Mouse (Mus musculus) c-Kit-positive CD71-negative TER-119-negative erythroid progenitor cells, embryonic 14.5 days (primary cell): ENCODE results near the gene Bcl7a.

Source experiments
- DNase-seq: peaks from one replicate; pipeline ENCODE4 v3.0.0-alpha.2; 2013; ENCODE audit warnings: low read depth

Gene Bcl7a

DNA sequence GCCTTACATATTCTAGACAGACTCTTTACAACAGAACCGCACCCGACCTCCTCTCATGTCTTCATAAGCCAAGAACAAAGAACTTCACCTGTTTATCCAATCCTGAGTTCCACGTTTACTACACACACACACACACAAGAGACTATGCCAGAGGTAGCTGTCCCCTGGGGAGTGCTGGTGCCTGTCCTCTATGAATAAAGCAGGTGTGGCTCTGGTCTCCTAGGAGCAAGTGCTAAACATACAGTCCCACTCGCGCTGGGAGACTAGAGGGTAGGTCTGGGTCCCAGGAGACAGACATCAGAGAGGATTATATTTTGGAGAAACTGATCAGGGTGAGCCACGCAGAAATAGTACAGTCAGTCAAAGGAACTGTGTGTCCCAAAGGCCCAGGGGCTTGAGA lies 10.1 kb upstream of the Bcl7a start:
- DNase-seq: no peak

DNA sequence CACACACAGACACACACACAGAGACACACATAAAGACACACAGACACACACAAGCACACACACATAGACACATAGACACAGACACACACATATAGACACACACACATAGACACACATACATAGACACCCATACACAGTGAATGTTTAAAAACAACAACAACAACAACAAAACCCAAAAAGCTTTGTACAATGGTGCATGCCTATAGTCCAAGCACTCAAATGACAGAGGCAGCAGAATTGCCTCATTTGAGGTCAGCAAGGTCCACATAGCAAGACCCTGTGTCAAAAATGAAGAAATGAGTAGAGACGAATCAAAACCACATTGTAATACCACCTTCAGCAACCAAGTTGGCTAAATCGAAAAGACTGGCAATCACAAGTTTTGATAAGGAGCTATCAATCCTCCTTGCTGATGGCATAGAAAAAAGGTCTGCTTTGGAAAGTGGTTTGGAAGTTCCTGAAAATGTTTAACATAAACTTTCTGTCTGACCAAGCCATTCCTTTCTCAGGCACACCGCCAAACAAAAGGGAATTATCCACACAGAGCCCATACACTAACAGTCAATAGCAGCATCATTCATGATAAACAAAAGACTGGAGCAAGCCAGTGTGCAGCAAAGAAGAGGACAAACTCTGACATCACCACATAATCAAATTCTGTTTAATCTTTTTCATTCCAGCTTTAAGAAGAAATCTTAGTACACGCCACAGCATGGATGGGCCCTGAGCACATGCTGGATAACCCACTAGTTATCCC lies 7.3 kb upstream of the Bcl7a start:
- no peak for DNase-seq

DNA sequence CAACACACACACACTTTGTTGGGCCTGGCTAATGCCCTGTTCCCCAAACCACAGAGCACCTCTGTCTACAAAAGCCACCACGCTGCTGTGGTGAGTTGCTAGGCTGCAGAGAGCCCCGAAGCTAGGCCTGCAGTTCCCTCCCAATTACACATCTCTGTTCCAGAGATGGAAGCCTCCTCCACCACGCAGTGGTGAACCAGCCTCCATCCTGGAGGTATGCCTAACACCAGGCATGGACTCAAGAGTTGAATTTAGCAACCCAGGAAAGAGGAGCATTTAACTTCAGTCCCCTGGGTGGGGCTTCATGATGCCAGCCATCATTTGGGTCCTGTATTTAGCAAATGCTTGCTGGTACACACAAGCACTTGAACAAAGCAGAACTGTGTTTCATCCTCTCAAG lies 5.2 kb upstream of the Bcl7a start:
- no peak for DNase-seq

DNA sequence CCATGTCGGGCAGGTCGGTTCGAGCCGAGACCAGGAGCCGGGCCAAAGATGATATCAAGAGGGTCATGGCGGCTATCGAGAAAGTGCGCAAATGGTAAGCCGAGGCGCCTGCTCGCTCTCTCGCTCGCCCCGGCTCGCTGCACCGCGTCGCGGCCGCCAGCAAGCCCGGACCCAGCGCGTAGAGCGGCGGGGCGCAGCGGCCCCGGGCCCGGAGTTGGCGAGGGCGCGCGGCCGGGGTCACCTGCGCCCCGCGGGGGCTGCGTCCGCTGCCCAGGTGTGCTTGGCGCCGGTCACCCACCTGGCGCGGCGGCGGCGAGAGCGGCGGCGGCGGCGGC lies 961 bp downstream of the Bcl7a start:
- DNase-seq: no peak

DNA sequence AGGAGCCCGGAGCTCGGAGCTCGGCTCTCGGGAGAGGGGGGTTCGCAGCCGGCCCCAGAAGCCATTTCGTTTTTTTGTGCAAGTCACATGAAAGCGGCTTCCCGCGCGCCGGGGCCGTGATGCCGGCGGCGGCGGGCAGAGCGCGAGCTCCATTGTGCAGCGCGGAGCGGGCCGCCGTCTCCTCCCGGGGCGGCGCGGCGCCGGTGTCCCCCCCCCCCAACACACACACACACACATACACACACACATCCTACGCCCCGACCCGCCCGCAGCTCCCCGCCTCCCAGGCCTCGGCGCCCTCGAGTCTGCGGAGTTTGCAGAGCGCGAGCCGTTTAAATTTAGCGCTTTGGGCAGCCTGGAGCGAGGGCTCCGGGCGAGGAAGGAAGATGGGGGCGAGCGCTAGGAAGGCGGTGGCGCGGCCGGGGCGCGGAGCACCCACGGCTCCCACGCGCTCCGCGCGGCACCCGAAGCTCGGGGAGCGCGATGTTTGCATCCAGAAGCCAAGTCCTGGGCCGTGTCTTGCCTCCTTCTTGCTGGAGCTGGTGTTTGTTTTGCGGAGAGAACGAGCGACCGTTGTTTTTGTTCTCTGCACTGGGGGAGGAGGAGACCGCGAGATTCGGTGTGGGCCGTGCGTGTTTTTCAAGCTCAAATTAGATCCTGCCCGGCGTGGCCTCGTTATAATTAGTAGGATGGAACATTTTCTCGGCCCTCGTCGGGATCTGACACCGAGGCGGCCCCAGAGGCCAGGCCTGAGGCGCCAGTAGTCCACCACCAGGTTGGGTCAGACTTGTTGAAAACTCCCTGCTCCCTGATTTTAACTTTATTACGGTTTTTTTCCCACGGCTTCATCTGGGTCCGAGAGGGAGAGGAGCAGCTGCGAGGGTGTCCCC lies 1.6 kb downstream of the Bcl7a start:
- no peak for DNase-seq

DNA sequence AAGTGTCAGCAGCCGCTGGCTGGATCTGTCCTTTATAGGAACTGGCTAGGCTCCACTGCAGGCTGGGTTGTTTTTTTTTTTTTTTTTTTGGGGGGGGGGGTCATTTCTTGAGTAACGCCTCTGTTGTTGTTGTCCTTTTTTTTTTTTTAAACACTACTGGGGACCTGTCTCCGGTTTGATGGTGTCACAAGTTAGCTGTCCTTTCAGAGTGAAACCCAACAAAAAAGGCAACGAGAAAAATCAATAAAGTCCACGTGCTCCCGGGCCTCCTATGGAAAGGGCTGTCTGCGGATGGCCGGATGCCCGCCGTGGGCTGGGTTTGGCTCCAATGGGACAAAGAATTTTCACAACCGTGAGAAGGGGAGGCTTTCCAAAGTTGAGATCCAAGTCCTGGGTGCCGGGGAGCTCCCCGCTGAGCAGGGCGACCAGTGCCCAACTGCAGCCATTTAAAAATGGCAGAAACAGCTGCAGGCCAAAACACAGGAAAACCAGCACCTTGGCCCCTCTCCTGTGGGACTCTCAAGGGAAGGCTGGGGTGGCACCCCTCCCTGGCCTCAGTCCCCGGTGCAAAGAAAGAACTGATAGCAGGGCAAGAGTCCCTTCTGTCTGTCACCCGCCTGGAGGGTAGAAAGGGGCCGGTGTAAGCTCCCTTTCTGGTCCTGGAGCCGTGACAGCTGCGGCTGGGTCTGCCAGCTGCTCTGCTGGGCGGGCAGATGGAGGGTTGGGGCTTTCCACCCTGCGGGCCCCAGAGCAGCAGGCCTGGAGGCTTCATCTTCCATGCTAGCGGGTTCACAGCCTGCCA lies 2.4 kb downstream of the Bcl7a start:
- no peak for DNase-seq

DNA sequence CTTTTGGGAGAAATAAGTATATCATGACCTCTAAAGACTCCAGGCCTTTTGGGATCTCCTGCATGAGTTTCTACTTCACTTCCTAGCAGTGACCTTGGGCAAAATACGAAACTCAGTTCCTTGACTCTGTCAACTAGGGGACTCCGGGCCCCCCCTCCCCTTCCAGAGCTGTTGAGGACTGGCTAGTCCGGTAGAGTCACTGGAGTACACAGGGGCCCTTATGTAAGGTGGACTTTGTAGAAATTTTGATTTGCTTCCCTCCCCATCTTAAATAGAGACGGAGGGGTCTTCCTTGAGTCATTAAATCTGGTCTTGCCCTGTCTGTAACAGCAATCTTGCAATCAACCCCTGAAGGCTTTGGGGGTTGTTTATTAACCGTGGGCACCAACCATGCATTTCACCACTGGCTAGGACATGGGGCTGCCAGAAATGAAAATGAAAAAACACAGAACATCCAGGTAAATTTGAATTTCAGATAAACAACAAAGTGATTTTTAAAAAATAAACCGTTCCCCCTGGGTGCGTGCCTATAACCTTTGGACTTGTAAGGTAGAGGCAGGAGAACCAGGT lies 3.2 kb downstream of the Bcl7a start:
- DNase-seq: no peak

DNA sequence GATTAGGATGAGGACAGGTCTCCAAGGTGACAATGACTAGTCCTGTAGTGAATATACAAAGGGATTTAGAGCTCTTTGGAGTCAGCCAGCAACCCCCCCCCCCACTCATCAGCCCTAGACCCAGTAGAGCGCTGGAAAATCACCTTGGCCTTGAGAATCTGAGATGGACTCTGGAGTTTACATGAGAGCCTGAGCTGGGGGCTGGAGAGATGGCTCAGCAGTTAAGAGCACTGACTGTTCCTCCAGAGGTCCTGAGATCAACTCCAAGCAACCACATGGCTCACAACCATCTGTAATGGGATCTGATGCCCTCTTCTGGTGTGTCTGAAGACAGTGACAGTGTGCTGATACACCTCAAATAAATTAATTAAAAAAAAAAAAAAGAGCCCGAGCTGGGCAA lies 4.4 kb downstream of the Bcl7a start:
- no peak for DNase-seq

DNA sequence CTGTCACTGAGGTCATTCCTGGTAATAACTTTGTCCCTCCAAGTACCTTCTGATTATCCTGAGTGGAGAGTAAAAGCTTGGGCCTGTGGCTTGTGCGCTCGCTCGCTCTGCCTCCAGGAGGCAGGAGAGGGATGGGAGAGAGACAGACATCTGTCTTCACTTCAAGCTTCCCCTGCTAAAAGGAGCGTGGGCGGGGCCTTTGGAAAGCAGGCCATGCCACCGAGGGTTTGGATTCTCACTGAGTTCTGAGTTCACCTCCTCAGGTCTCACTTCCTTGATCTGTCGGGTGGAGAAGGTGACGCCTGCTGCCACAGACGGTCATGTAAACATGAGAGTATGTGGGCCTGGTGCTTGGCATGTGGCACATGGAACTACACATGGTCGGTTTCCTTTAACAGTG lies 6.8 kb downstream of the Bcl7a start:
- DNase-seq: no peak

DNA sequence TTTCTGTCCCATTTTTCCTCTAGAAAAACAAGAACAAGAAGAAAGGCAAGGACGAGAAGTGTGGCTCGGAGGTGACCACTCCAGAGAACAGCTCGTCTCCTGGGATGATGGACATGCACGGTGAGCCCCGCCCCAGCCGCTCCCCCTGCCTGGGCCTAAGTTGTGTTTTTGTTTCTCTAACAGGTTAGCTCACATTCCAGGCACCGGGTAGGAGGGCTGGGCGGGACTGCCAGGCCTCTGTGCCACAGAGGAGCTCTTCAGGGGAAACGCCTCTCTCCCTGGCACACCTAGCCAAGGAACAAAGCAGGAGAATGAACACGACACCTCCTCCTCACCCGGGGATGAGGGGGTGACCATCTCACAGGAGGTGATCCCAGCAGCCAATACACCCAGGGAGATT lies 12.3 kb downstream of the Bcl7a start:
- no peak for DNase-seq

DNA sequence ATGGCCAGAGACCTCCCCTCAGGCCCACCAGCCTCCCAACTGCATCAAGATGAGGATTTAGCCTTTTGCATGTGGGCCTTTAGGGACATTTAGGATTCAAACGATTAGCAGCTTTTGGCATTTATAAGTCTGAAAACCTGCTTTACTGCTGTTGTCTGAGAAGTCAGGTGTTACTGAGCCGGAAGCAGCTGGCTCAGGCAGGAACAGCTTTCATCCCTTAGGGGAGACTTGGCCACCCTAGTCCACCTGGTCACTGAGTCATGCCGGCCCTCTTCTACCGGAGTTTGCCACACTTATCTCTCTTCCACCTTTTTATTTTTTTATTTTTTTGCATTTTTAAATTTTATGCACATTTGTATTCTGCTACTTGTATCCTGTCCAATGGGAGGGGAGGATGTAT lies 13.6 kb downstream of the Bcl7a start:
- DNase-seq: no peak

DNA sequence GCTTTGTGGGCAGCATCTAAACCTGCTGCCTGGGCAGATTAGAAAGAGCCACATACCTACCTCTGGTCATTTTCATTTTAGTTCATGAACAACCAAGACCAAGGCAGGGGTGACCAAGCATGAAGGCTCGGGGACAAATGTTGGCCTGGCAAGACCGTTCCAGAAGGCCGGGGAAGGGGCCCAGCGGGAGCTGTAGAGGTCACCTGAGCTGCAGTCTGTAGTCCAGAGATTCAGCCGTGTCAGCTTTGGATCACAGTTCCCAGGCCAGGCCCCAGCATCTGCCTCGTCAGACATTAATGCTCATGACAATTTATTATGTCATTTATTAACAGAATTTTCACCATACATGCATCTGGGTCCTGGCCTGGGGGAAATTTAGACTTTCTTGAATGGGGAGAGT lies 15.8 kb downstream of the Bcl7a start:
- no peak for DNase-seq

DNA sequence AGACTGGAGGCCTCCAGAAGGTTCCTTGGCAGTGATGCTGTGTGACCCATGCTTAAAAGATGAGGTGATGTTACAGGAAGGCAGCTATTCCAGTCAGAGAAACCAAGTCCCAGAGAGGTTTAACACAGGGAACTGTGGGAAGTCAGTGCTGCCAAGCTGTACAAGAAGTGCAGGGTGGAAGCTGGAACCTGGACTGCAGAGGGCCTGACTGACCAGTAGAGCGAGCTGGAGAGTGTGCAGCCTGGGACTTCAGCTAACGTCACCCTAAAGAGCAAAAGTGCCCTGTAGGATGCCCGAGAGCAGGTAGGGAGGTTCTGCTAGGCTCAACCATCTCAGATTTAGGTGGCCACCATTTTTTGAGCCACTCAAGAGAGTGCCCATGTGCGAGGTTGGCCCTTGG lies 19.3 kb downstream of the Bcl7a start:
- no peak for DNase-seq

DNA sequence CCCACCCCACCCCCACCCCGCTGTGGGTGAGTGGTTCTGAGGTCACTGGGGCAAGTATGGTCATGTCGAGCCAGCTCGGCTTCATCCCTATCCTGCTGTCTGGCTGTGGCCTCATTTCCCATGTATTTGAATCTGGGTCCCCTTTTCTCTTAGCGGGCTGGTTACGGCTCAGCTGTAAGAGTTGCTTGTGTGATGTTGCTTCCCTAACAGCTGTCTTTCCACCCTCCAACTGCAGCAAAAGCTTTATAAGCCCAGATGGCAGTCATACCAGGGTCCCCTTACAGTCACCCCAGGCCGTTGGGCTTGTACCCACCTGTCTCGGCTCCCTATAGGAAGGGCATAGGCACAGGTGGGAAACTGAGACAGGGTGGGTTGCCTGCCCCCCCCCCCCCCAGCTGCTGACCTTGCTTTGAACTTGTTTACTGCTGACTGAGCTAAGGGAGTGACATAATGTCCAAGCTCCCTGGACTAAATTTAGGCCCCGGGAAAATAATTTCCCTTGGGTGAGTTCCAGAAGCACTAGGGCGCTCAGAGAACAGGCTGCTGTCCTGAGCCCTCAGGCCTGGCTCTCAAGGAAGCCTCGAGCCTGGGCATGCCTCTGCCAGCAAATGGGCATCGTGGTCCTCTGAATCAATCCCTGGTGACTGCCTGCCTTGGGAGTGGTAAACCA lies 20.8 kb downstream of the Bcl7a start:
- no peak for DNase-seq

DNA sequence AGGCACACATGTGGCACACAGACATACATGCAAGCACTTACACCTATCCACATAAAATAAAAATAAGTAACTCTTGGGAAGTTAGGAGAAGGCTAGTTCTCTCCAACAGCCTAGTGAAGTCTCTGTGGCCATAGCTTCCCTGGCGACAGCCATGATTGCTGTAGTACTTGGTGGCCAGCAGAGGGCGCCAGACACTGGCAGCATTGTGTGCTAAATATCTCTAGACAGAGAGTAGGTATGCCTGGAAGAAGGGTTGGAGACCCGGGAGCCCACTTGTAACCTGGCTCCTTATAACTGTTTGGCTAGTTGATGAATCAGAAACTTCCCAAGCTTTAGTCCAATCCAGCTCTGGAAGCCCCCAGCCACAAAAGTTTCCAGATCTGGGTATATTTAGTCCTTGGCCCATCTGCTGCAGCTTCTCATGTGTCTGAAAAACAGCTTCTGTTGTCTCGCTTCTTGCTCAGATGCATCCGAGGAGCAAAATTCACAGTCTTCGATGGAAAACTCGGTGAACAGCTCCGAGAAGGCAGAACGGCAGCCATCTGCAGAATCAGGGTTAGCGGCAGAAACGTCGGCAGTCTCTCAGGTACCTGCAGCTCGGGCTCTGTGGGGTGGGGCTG lies 25.3 kb downstream of the Bcl7a start:
- no peak for DNase-seq

DNA sequence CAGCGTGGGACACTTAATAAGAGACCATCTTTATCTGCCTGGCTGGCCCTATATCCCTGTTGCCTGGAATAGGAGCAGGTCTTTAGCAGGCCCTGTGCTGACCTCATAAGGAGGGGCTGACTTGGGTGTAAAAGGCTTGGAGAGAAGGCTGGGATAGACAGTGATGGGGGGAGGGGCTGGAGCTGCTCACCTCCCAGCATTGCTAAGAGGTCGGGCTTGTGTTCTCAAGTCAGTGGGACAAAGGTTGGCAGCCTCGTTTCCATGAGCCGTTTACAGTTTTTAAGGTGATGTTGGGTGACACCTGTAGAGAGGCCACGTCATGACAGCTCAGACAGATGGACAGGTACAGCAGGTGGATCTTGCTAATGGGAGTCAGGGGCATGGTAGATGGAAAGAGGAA lies 26.4 kb downstream of the Bcl7a start:
- no peak for DNase-seq

DNA sequence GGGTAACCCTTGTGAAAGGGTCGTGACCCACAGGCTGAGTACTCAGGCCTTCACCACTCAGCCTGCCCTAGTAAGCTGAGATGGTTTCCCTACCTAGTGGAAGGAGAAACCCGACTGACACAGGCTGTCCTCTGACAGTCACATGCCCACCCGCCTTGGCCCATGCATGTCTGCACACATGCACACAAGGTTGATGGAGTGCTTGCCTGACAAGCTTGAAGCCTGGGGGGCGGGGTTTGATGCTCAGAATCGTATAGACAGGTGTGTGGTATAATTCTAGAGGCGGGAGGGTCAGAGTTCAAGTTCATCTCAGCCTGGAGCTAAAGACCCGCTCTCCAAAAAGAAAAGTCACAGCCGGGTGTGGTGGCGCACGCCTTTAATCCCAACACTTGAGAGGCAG lies 31.6 kb downstream of the Bcl7a start:
- DNase-seq: no peak

DNA sequence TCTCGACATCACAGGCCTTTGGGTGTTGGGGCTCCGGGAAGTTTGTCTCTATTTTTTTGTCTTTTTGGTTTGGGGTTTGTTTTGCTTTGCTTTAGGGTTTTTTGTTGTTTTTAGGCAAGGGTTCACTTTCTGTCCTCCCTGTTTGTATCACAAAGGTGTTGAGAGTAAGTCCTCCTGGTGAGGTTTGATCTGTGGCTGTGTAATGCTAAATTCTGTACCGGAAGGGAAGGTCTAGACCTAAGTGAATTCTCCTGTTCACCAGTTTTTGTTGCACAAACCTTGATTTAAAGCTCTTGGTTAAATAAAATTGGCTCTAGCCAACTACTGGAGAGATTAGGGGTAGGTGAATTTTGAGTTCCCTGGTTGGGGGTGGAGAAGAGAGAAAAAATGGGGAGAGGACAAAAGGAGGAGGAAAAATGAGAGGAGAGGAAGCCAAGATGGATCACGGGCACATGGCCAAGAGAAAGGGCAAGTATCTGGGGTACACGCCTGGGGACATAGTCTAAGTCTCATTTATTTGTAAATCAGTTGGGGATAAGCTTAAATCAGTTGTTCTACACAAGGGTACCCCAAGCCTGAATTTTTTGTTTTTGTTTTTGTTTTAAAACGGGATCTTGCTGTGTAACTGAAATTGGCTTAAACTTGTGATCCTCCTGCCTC lies 32.3 kb downstream of the Bcl7a start:
- DNase-seq: no peak

DNA sequence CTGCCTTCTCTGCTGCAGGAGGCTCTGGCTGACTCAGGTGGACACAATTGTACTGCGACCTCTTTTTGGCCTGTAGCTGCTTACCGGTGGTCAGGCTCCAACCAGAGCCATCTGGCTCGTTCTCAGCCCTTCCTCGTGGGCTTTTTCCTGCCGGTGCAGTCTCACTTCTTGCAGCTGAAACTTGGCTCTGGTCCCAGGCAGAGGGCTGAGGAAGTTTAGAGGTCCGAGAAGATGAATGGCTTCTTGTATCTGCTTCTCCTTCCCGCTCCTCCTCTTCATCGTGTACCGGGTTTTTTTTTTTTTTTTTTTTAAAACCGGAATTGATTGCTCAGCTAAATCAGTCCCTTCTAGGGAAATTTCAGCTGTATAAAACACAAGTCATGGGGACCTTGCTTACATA lies 32.9 kb downstream of the Bcl7a start:
- DNase-seq: no peak

DNA sequence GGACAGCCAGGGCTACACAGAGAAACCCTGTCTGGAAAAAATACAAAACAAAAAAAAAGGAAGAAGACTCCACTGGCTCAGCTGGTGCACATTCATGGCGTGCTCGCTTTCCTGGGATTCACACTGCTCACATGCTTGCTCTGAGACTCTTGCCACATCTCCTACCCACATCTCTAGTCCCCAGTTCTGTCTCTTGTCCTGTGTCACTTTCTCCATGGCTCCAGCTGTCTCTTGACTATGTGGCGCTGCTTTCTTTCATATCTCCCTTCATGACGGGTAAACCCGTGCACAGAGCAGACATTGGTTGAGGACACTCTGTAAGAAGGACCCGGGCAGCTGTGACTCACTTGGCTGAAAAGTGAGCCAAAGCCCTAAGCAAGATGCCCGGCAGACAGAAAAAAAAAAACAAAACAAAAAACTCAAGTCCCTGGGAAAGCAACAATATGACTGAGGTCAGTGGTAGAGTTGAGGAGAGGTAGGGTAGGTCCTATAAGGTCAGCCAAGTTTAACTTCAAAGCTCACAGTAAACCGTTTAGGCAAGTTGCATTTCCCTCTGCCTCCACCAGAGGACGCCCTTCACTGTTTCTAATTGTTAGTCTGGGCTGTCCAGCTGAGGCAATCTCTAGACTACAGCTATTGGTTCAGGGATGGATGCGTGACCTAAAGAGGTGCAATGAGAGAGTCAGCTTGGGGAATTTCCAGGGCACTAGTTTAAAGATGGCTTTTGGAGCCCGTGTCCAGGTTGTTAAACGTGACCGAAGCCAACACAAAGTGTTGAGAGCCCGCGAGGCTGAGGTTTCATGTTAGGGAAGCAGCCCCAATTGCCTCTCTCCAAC lies 33.7 kb downstream of the Bcl7a start:
- DNase-seq: peak; percentile 86
